Mouse (Mus musculus) spleen, adult 18-20 months (tissue): ENCODE measurements around the gene Olfr804.

Experiments used
- DNase-seq, 2 experiments: peaks; one replicate each; pipeline ENCODE4 v3.0.0; 2022; ENCODE audit warnings: mixed read lengths in 2 of 2

Gene Olfr804

GRCm38 (mm10) chr10:129702910-129703309, at the start of gene Olfr804:
TSS of gene Olfr804 (plus strand) at chr10:129703210.
- DNase-seq = no peak

GRCm38 (mm10) chr10:129657394-129657793, 45.6 kb upstream of the Olfr804 start, which contains the start of gene Olfr800:
TSS of gene Olfr800 (plus strand) at chr10:129657694.
- no peak for DNase-seq

- DNase-seq = no peak
Observed at GRCm38 (mm10) chr10:129673765-129674164, 29.2 kb upstream of the Olfr804 start, which contains the start of gene Olfr801. TSS of gene Olfr801 (minus strand) at chr10:129673865.

- DNase-seq = no peak
Observed at GRCm38 (mm10) chr10:129688069-129688468, 14.9 kb upstream of the Olfr804 start, which contains the start of gene Olfr802. TSS of gene Olfr802 (minus strand) at chr10:129688169.

- no peak for DNase-seq
Observed at GRCm38 (mm10) chr10:129694186-129694585, 8.8 kb upstream of the Olfr804 start, which contains the start of gene Olfr803. TSS of gene Olfr803 (minus strand) at chr10:129694286.

- DNase-seq = no peak
Observed at GRCm38 (mm10) chr10:129729275-129729674, 26.3 kb downstream of the Olfr804 start, which contains the start of gene Olfr805. TSS of gene Olfr805 (minus strand) at chr10:129729375.

GRCm38 (mm10) chr10:129741821-129742220, 38.8 kb downstream of the Olfr804 start, which contains the start of gene Olfr806:
TSS of gene Olfr806 (minus strand) at chr10:129741921.
- DNase-seq = no peak

- no peak for DNase-seq
Observed at GRCm38 (mm10) chr10:129757693-129758092, 54.7 kb downstream of the Olfr804 start, which contains the start of gene Olfr807. TSS of gene Olfr807 (minus strand) at chr10:129757793.
